Mouse (Mus musculus): Measurements from ENCODE around the gene Gipc3. TPM values are rescaled to one million over a fixed set of nuclear protein-coding genes. Genes with fewer than 3 reads are reported as not detected.

The Gipc3 gene
- 3.2 and 6.5 TPM in 2 replicates for polyA plus RNA-seq (2012; rRNA removed)

DNA sequence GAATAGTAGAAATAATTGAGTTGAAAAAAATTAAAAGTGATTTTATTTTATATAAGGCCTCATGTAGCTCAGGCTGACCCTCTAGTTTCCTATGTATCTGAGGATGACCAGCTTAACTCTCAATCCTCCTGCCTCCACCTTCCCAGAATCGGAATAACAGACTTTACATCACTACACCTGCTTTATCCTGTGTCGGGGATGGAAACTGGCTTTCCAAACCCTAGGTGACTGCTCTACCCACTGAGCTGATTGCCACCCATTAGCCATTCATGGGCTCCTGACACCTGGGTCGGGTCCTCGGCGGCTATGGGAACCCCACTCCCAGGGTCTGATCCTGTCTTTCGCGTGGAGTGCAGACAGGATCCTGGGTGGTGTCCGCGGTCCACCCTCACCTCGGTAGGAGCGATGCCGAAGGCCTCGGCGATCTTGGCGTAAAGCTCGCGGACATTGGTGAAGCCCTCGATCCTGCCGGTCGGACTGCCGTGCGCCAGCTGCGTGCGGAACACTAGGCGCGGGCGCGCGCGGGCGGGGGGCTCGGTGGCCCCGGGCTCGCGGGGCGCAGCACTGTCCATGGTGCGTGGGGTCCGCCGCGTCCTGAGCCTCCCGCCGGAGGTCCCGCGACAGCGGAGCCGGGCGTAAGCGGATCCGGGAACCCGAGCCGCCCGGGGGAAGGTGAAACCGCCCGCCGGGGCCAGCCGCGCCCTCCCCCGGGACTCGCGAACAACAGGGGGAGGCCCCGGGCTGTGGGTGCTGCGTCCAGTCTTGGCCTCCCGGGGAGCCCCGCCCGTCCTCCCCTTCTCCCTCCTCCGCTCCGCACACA lies at the start of gene Gipc3:
Gene Gipc3 (minus strand): TSS at position 581 of the 820 bp plus-strand sequence.
- no peak for DNase-seq (ENCODE audit: low spot score)

DNA sequence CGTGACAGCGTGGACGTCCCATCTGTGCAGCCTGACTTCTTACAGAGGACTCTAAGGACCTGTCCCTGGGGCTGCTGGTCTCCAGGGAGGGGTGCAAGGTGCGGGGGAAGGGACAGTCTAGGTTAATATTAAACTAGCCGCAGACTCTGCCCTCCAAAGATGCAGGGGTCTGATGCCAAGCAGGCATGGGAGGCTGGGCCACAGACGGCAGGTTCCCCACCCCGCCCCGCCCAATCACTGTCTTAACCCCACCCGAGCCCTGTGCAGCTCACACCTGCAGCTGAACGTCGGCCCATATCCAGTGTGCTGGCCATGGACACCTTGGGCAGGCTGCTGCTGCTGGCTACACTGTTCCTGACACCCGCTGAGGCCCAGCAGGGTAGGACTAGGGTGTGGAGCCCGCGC lies 49.7 kb upstream of the Gipc3 start, which contains the start of gene Smim24:
Gene Smim24 (plus strand): TSS at position 271 of the 405 bp plus-strand sequence.
- DNase-seq (ENCODE audit: low spot score), result no peak

DNA sequence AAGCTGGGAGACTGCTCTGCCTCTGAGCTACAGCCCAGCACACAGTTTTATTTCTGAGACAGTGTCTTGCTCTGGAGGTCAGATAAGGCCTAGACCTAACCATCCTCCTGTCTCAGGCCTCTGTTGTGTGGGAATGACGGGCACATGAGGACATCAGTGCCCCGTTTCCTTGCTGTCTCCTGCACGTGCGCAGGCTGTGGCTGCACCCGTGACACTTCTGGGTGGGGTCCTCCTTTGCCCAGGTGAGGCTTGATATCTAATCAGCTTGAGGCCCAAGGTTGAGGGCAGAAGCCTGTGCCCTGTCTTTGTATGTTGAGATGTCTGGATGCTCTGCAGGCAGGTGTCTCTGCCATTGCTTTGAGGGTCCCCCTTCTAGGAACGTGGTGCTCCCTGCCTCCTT lies 49.2 kb upstream of the Gipc3 start:
- DNase-seq (ENCODE audit: low spot score), result no peak

DNA sequence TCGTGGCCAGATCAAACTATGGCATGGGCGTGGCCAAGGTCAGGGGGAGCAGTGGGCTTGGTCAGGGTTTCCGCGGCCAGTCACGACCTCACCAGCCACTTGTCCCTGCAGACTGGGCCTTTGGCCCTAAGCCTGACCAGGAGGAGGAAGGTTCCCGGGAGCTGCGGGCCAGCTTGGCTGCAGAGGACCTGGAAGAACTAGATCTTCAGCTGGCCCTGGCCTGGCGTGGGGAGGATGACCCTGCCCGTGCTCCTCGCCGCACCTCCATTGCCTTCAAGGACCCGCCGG lies 47.6 kb upstream of the Gipc3 start:
- no peak for DNase-seq (ENCODE audit: low spot score)

DNA sequence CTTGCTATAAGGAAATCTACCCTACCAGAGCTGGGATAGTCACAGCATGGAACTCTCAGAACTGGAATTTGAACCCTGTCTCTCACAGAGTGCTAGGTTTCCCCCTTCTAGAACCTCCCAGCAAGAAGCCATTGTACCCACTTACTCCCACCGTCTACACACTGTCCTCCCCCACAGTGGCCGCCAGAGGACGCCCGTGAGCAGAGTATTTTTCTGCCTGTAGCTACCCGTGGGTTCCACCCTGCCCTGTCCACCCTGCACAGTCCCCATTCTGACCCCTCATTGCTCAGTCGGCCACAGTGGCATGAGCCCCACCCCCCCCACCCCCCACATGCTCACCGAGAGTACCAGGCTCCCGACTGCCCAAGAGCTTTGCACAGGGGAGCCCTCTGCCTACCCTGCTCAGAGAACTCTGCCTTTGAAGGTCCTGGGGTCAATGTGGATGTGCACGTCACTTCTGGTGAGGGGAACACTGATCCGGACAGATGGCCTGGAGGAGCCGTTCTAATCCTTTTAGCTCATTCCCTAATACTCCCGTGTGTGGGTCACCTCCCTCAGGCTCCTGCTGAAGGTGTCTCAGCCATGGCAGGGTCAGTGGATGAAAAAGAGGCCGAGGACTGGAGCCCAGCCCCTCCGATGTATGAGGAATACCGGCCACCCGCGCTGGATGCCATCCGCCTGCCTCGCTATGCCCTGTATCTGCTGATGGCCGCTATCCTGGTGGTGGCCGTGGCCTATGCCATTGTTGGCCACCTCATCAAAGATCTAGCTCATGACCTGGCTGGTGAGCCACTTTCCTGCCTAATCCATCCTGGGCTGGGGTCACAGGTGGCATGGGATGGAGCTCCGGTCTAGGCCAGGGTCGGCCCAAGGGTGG lies 47.0 kb upstream of the Gipc3 start:
- DNase-seq (ENCODE audit: low spot score), result peak; percentile 59

DNA sequence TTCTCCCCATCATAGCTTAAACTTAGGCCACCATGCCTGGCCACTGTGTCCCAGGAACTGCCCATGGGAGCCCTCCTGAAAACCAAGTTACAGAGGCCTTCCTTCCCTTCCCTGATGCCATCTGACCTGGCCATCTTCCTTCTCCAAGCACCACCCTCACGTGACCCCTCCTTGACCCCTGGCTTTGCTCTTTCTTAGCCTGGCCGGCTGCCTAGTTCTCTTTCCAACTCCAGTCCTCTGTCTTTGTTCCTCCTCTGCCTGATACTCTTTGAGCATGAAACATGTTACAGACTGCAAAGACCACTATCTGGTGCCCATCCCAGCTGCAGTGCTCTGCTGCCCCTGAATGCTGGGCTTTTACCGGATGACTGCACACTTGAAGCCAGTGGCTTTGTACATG lies 46.3 kb upstream of the Gipc3 start:
- DNase-seq (ENCODE audit: low spot score), result no peak

DNA sequence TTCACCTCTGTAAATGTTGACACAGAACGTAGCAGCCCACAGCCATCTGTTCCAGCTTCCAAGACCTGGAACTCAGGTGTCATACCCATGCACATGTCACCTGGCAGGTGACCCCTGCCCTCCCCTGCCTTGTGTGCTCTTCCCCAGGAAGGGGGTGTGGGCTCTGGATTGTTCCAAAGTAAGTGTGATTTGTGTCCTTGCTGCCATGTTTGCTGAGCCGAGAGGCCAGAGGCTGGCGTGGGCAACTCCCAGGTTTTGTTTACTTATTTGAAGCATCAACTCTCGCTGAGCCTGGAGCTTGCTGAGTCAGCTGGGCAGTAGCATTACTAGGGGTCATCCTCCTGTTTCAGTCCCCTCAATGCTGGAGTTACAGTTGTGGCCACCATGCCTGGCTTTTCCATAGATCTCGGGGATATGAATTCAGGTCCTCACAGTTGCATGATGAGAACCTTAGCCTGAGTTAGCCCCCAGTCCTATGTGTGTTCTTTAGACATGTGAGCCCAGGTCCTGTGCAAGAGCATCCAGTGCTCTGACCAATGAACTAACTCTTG lies 45.5 kb upstream of the Gipc3 start, which contains the start of gene Gm48552:
Gene Gm48552 (plus strand): TSS at position 501 of the 551 bp plus-strand sequence.
- no peak for DNase-seq (ENCODE audit: low spot score)

DNA sequence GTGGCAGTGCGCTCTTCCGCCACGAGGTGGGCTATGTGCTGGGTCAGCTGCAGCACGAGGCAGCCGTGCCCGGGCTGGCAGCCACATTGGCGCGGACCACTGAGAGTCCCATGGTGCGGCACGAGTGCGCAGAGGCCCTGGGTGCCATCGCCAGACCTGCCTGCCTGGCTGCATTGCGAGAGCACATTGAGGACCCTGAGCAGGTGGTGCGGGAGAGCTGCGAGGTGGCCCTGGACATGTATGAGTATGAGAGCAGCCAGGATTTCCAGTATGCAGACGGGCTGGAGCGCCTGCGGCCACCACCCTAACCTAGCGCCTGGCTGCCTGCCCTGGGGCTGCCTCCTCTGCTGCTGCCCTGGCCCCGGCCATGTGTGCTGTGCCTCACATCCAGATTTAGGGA lies 44.6 kb upstream of the Gipc3 start:
- no peak for DNase-seq (ENCODE audit: low spot score)

DNA sequence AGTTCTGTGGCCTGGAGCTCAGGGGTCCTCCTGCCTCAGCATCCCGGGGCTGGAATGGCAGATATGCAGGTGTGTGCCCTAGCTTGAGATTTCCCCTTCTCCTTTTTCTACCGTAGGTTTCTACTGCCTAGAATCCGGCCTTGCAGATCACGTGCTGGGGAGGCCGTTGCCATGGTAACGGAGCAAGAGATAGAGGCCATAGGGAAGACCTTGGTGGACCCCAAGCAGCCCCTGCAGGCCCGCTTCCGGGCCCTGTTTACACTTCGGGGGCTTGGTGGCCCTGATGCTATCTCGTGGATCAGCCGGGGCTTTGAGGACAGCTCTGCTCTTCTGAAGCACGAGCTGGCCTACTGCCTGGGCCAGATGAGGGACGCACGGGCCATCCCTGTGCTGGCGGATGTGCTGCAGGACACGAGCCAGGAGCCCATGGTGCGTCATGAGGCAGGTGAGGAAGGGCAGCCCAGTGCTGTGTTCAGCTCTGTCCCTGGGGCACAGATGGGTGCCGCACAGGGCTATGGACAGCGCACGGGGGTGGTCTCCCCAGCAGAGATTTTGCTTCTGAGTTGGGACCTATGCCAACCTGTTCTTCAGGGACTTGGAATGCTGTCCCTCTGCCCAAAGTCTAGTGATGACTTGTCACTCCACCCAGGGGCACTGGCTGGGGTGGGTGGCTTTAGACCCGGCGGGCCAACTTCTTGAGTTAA lies 42.7 kb upstream of the Gipc3 start:
- DNase-seq (ENCODE audit: low spot score), result no peak

DNA sequence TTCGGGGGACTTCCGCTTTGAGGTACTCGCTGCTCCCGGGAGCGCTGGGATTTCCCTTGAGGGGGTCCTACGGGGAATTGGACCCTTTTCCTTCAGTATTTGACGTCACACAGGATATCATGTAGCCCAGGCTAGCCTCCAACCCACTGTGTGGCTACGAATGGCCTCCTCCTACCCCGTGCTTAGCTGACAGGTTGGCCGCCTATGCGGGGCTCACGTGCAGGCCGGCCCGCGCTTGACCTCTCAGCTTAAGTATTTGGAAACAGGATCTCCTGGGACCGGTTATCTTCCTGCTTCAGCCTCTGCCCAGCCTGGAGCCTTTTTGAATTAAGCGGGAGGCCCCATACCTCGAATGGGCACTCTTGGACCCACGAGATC lies 41.5 kb upstream of the Gipc3 start:
- DNase-seq (ENCODE audit: low spot score), result no peak

DNA sequence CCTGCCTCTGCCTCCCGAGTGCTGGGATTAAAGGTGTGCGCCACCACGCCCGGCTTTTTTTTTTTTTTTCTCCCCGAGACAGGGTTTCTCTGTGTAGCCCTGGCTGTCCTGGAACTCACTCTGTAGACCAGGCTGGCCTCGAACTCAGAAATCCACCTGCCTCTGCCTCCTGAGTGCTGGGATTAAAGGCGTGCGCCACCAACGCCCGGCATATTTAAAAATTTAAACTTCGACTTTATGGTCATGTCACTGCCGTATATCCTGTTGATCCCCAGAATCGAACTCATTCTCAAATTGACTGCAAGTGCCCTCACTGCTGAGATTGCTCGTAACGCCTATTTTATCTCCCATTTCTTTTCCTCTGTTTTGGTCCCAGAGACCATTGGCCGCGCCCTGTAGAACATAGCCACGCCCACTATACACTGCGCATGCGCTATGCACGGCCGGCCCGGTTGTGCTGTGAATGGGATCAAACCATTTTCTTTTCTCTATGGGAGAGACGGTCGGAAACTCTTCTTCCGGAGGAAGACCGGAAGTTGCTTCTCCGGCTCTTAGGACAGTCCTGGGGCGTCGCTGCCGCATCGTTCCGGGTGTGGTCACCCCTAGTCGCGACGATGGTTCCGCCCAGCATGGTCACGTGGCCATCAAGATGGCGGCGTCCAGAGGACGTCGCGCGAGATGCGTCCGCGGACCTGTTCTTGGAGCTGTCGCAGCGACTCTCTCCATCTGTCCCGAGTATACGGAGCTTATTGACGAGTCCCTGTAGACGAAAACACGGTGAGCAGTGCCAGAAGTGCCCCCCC lies 40.9 kb upstream of the Gipc3 start, which contains the start of the genes Dohh and Gm48551:
Gene Dohh (plus strand): TSS at position 627 of the 803 bp plus-strand sequence.
Gene Gm48551 (plus strand): TSS at position 665 of the 803 bp plus-strand sequence.
- peak; percentile 96 for DNase-seq (ENCODE audit: low spot score)

DNA sequence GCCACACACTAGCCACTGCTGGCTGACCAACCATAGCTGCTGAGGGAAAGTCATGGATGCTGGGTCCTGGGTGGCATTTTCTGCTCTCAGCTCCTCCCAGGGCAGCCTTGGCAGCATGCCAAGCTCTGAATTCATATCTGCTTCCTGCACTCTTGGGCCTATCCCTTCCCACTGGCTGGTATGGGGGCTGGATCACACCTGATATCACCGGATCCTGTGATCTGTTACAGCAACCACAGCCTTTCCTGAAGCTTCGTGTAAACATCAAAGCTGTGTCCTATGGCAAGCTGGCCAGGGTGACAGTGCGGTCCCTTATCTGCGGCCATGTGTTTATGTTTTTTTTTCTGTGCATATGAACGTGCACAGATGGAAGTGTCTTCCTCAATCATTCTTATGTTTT lies 39.0 kb upstream of the Gipc3 start:
- DNase-seq (ENCODE audit: low spot score), result no peak

DNA sequence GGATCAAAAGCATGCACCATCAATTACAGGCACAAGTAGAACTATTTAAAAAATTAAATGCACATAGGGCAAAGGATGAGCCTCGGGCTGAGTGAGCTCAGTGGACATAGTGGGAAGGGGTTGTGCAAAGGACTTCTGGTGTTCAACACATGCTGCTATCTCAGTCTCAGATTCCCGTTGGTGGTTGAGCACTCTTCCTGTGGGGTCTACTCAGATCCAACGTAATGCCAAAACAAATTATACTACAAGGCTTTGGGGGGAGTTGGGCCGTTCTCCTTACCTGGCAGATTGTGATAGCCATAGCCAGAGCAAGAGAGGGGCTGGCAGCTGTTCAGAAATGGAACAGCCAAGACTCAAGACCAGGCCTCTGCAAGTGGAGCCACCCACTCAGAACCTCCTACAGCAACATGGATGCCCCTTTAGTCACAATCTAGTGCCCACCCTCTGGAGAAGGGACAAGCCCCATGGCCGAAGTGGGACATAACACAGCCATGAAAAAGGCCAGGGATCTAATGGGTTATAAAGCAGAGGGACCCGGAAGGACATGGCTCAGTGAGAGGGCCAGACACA lies 36.8 kb upstream of the Gipc3 start:
- no peak for DNase-seq (ENCODE audit: low spot score)

DNA sequence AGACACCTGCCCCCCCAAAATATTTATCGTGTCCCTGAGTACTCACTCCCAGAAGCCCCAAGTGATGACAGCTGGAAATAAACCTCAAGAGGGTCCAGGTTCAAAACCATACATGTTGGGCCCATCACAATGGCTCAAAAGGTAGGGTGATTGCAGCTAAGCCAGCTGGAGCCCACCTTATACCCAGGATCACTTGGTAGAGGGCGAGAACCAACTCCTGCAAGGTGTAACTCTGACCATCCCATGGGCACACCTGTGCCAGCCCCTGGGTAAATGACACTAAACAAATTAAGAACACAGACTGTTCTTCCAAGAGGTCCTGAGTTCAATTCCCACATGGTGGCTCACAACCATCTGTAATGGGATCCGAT lies 36.1 kb upstream of the Gipc3 start:
- DNase-seq (ENCODE audit: low spot score), result no peak

DNA sequence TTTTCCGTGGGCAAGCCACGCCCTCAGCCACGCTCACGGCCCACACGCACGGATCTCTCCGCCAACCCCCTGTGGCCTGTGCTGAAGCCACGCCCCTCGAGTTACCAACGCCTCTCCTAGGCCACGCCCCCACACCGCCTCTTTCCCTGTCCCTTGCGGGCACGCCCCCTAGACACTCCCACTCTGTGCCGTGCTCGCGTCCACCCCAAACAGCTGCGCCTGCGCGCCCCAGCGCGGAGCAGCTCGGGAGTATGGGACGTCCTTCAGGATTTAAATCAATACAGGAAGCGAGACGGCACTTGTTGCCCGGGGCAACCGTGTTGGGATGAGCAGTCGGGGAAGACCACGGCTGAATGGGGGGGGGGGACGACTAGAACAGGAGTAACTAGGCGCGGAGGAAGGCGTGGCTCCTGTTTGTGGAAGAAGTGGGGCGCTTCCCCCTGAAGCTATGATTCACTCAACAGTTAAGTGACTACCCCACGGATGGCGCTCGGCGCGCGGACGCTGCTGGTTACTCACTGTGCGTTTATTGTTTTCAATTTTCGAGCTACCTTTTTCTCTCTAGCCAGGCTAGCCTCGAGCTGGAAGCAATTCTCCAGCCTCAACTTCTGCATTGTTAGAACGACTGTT lies 35.6 kb upstream of the Gipc3 start:
- DNase-seq (ENCODE audit: low spot score), result peak; percentile 98

DNA sequence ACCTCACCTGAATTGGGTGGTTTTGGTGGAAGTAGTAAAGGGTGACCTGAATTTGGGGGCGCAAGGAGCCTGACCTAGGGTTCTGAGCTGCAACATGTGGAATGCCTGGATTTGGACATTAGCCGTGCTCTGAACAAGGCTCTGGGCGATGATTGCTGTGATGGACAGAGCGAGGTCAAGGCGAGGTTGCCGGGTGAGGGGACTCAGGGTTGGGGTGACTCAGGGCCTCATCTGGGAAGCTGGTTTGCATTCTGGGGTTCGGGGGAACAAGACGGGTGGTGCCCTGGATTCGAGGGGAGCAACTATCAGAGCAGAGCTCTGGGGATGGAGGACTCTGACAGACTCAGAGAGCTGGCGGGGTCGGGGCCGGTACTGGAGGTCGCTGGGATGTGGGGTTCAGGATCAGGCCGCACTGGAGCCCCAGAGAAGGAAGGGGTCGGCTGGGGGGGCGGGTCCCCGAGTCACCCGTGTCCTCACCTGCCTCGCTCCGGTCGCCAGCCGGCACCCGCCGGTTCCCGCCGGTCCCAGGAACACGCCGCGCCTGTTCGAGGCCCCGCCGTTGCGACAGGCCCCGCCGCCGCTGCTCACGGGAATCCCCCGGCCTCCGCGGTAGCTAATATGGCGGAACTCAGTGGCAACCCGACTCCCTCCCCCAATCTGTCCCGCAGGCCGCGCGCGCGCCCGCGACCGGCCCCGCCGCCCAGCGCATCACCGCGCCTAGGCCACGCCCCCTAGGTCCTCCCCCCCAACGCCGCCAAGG lies 34.9 kb upstream of the Gipc3 start, which contains the start of gene Fzr1:
Gene Fzr1 (minus strand): TSS at position 724 of the 760 bp plus-strand sequence.
- no peak for DNase-seq (ENCODE audit: low spot score)

DNA sequence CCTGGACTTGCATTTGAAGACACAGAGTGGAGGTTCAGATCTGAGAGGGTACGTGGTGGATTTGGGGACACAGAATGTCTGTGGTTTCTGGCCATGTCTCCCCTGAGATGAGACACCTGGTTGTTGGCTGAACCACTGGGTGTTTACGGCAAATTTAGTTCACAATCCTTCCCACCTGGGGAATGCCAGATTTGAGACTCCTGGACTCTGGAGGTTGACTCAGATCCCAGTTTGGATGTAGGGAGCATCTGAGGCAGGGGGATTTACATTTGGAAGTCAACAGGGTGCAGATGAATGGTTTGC lies 34.2 kb upstream of the Gipc3 start:
- no peak for DNase-seq (ENCODE audit: low spot score)

DNA sequence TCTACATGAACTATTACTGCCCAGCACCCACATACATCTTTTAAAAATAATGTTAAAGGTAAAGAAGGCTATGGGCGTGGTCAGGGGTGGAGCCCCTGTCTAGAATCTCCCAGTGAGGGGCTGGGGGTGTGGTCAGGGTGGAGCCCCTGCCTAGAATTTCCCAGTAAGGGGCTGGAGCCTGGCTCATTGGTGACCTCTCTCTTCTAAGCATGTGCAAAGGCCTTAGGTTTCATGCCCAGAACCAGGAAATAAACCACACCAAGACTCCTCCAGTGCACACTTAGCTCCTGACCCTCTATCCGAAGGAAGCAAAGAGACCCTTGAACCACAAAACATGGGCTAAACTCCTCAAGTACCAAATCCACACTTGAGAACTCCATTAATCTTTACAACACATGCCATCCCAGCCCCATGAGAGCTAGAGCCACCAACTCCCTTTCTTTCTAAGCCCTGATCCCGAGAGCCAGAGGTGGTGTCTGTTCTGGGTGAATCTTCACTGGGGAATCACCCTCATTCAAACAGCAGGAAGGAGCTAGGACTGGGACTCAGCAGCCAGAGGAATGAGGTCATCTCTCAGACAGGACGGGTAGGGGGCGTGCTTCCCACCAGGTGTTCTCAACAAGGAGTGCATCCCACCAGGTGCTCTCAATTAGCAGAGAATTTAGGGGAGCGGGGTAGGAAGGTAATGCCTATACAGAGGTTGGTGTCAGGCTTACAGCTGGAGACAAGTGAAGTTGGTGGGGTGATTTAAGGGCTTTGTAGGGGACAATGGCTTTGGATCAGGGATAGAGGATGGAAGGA lies 33.7 kb upstream of the Gipc3 start:
- no peak for DNase-seq (ENCODE audit: low spot score)

DNA sequence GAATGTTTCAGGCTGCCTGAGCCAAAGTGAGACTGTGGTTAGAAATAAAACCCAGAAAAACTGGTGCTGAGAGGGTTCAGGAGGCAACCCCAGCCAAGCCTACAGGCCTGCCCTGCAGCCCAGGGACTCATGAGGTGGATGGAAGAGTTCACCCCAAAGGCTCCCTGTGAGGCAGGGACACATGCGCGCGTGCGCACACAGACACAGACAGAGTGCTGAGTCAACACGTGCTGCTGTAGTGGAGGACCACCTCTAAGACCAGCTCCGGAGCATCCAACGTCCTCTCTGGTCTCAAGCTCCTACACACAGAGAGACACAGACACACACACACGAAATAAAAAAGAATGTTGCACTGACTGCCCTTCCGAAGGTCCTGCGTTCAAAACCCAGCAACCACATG lies 32.3 kb upstream of the Gipc3 start:
- DNase-seq (ENCODE audit: low spot score), result no peak
